Mouse (Mus musculus): Measurements from ENCODE around the gene Col4a4. TPM values are rescaled to one million over a fixed set of nuclear protein-coding genes. Genes with fewer than 3 reads are reported as not detected.

Col4a4 gene
- total and polyA plus RNA-seq, 2 experiments from 2014 or later: 0.53 to 0.89 TPM

DNA sequence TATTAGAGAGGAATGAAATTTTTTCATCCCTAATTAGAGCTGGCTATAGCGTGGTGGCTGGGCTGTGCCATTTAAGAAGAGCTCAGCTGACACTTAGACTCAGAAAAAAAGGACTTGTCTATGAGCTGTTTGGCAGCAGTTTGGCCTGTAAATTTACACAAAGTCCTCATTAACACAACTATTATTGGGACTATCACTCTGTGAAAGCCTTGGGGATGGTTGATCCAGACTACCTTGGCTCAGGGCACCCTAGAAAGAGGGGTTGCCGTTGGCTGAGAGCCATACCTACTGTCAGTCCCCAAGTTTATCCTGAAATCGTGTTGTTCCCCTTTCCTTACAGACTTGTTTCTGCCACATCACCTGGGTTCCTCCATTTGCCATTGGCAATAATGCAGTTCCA, 178.9 kb downstream of the Col4a4 start:
- H3K36me3 ChIP-seq (replicated peaks; ENCODE audit: control insufficient read depth, insufficient read depth, low read length): no peaks in the 10 kb centered on the region
- H3K4me1 ChIP-seq (ENCODE audit: control insufficient read depth, insufficient read depth): peaks cover 8% of the 10 kb centered on the region; the same call in 1 of the 2 replicates
- TF ChIP-seq CTCF (IDR thresholded peaks at IDR 0.05; ENCODE audit: low read depth) (no peak), EP300 (IDR thresholded peaks at IDR 0.05; ENCODE audit: low read depth) (no peak)
- WGBS: 88% methylated on average over 3 of the region's 3 CpGs
- no peak overlapping the region for H3K9ac ChIP-seq (replicated peaks; ENCODE audit: low read depth, low read length)
- no peak overlapping the region for H3K4me3 ChIP-seq (ENCODE audit: low read depth, low read length)
- DNase-seq (ENCODE audit: low spot score): no peak
- no peaks in the 10 kb centered on the region for H3K9me3 ChIP-seq (replicated peaks; ENCODE audit: control insufficient read depth, low read length)
- H3K27ac ChIP-seq (ENCODE audit: low read depth): no peak overlapping the region
- no peak for ATAC-seq (ENCODE audit: insufficient read depth, low read depth)
- no peaks in the 10 kb centered on the region for H3K27me3 ChIP-seq (ENCODE audit: control insufficient read depth, insufficient read depth, low read length)
- no peak overlapping the region for H3K4me2 ChIP-seq (ENCODE audit: low read depth, low read length)

Other genes starting within 250 kb of the Col4a4 start
- 0.08 and 9.9 TPM in 2 replicates for gene Col4a3, start 72 bp upstream of the Col4a4 start, total RNA-seq (2014; rRNA removed; ENCODE audit: low replicate concordance)
- 0.58 and 0.63 TPM in 2 replicates for gene Col4a3, start 72 bp upstream of the Col4a4 start, polyA plus RNA-seq (2015; fragmentation: Nextera tagmentation; extraction: Ambion mirVana)
- gene Mff, start 138.0 kb upstream of the Col4a4 start, total RNA-seq (2014; rRNA removed; ENCODE audit: low replicate concordance): 211 and 306 TPM in 2 replicates
- gene Mff, start 138.0 kb upstream of the Col4a4 start, polyA plus RNA-seq (2015; fragmentation: Nextera tagmentation; extraction: Ambion mirVana): 259 and 270 TPM in 2 replicates
- gene Tm4sf20, start 181.6 kb upstream of the Col4a4 start, total RNA-seq (2014; rRNA removed; ENCODE audit: low replicate concordance): not detected in 2 replicates
- 0.14 TPM in 1 of 2 replicates, not detected in the other for gene Tm4sf20, start 181.6 kb upstream of the Col4a4 start, polyA plus RNA-seq (2015; fragmentation: Nextera tagmentation; extraction: Ambion mirVana)
- gene Gm47791, start 184.4 kb upstream of the Col4a4 start, total RNA-seq (2014; rRNA removed; ENCODE audit: low replicate concordance): not detected in 2 replicates
- gene Gm47791, start 184.4 kb upstream of the Col4a4 start, polyA plus RNA-seq (2015; fragmentation: Nextera tagmentation; extraction: Ambion mirVana): not detected in 2 replicates

Measured in heart, postnatal 0 days (tissue).